Mouse (Mus musculus): ENCODE measurements at regions not wholly inside any gene's neighbourhood (a gene's known extent, or its start where the extent isn't known, plus 50 kb on each side); places are given as distances from the start of the nearest gene placed in this dataset.
"Not testable (repeated sequence)": the region's sequence is repeated elsewhere in the genome, so short reads cannot be mapped to it uniquely, and the experiment has no call there.

DNA sequence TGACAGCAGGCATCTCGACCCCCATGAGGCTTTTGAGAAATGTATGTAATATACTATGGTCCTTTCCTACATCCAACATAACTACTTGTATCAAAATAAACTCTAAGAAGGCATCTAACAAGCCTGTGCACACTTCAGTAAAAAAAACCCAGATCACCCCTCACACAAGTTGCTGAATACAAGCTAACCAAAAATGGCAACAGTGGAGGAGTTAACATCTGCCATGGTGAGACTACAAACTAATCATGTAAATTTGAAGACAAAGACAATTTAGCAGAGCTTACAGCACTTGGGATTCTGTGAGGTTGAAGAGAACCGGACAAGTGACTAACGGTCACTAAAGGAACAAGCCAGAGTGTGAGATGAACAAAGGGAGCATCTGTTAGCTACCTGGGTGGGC, 380.6 kb upstream of the Ngly1 start:
- no peak for DNase-seq (ENCODE audit: low spot score in 2 of 2)

DNA sequence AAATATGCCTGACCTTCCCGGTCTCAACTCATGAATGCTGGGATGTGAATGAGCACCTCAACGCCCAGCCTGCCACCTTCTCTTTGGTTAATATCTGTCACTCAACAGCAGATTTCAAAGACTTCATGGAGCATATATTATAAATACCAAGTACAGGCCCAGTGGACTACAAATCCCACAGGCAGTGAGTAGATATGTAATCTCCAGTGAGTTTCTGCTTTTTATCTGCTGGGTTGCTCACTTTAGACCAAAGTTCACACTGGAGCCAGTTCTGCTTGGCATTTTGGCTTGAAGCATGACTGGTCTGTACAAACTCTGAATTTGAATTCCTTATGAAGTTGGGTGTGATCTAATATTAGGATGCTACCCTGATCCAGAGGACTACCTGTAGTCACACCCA, 377.1 kb upstream of the Ngly1 start:
- DNase-seq (ENCODE audit: low spot score in 2 of 2): no peak

DNA sequence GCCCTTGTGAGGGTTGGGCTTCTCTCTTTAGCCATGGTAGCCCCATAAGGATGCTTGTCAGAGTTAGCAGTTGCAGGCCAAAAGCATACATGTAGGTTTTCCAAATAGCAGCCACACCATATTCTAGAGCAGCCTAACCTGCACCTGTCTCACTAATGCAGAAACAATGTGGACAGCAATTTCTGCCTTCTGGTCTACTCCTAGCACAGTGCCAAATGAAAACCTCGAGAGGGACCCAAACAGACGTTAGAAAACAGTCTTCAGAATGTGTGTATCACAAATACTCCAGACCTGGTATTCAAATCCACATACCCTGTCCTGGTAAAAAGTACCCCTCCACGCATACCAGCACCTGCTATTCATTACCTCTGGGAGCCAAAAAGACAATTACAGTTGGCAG, 368.9 kb upstream of the Ngly1 start:
- DNase-seq (ENCODE audit: low spot score in 2 of 2): no peak

DNA sequence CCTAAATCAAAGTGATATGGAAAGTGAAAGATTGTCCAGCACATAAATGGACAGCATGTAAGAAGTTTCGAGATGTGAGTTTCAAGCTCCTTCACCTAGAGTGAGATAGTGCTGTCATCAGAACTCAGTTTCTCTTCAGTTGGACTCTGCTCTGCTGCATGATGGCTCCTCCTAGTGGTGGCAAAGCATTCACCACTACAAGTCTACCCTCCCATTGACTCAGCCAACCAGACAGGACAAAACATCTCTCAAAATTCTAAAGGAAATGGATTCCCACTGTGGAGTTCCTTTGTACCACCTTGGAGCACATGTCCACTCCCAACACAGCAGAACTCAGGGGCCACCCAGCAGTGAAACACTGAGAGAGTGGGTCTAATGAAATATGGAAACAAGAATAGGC, 367.8 kb upstream of the Ngly1 start:
- peak in 1 of 2 experiments; percentile 12 for DNase-seq (ENCODE audit: low spot score in 2 of 2)

DNA sequence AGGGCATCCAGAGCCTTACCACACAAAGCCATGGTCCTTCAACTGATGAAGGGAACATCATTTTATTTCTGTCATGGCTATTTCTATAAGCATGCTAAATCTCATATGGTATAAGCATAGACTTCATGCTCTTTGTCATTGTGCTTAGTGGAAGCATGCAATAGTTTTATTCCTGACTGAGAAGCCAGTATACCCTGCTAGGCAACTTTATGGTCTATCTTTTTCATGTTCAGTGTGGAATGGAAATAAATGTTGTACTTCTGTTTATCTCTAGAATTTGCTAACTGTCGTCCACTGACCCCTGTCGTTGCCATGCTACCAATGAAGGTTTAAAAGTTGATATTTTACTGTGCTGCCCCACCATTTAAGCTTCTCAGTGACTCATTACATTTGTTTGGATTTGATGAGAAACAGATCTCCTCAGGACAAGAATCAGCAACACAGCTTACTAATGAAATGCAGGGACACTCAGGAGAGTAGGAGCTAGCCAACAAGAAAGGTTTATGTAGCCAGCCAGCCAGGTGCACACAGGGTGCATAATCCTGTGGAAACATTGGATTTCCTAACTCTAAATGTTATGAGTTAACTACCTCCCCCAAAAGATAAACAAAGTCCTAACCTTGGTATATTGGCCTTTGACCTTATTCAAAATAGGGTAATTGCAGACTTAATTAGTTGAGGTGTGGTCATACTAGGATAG, 364.3 kb upstream of the Ngly1 start:
- no peak for DNase-seq (ENCODE audit: low spot score in 2 of 2)

DNA sequence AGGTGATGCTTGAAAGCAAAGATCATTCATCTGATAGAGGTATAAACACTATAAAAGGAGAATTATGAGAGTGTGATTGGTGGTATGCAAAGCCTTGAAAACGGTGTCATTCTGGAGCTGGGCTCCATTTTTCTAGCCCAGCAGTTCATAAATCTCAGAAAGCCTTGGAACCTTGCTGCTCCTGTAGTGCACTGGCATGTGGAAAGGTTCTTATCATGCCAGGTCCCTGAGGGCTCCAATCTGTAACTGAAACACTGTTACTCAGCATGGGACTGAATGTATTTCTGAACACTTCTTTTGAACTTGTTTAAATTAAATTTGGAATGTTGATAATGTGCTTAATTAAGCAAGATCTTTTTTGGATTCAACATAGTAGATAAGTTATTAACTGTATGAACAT, 352.0 kb upstream of the Ngly1 start:
- DNase-seq (ENCODE audit: low spot score in 2 of 2): no peak

DNA sequence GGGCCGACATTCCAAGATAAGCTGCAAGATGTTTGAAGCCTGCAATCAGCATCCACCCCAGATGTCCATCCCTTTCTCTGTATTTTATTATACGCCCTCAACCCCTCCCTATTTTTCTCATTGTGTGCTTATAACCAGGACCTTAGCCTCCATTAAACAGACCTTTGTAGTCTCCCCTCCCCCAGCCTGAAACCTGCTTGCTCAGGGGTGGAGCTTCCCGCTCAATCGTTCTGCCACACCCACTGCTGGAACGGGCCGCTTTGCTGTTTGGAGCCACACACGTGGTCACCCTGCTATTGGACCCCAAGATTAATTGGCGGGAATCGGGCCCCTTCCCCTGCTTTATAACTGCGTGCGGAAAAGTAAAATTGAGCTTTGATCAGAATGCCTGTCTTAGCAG, 342.7 kb upstream of the Ngly1 start:
- not testable (repeated sequence) for DNase-seq (ENCODE audit: low spot score in 2 of 2)

DNA sequence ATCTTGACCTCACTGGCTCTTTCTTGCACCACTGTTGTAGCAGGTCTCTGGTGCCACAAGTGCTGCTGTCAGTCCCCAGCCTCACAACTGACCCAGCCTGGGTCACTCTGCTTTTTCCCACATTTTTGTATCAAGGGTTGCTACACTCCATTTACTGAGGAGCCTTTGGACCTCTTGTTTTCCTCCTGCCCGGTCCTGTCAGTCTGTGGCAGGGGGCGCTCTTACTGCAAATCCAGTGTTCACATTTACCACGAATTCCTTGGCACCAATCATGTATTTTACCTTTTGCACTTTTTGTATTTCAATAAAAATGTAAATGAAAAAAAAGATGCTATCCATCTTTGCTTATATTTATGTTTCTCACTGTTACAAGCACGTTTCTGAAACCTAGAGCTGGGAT, 335.9 kb upstream of the Ngly1 start:
- DNase-seq (ENCODE audit: low spot score in 2 of 2): not testable (repeated sequence)

DNA sequence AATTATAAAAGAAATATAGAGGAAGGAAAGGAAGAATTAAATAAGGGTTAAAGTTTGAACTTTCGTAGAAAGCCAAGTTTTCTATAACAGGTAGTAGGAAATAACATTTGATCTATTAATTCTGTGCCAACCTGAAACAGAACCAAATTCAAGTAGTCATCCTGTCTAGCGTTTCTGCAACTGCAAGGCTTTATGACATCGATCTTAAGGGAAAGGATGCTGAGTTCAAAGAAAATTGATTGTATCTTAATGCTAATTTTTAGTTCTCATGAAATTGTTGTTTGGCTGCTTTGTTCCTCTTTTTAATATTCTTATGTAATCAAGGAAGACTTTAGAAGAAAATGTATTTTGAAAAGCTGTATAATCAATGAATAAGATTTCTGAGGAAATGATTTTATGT, 334.9 kb upstream of the Ngly1 start:
- no peak for DNase-seq (ENCODE audit: low spot score in 2 of 2)

DNA sequence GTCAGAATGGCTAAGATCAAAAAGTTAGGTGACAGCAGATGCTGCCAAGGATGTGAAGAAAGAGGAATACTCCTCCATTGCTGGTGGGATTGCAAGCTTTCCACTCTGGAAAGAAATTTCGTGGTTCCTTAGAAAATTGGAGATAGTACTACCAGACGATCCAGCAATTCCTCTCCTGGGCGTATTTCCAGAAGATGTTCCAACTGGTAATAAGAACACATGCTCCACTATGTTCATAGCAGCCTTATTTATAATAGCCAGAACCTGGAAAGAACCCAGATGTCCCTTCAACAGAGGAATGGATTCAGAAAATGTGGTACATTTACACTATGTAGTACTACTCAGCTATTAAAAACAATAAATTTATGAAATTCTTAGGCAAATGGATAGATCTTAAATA, 324.4 kb upstream of the Ngly1 start:
- DNase-seq (ENCODE audit: low spot score in 2 of 2): not testable (repeated sequence)

DNA sequence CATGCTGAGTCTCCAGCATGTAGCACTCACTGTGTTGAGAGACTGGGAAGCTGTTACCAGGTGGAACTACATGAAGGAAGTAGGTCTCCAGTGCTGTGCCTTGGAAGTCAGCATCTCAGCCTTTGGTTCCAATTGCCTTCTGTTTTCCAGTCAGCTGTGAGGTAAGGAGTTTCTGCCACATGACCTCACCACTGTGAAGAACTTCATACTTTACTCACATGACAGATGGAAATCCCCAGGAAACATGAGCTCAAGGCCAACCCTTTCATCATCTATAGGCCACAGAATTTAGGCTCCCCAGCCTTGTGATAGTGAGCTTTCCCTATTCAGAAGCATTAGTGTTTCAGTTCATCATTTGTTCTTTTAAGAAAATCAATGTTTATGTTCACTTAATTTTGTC, 314.4 kb upstream of the Ngly1 start:
- DNase-seq (ENCODE audit: low spot score in 2 of 2): no peak

DNA sequence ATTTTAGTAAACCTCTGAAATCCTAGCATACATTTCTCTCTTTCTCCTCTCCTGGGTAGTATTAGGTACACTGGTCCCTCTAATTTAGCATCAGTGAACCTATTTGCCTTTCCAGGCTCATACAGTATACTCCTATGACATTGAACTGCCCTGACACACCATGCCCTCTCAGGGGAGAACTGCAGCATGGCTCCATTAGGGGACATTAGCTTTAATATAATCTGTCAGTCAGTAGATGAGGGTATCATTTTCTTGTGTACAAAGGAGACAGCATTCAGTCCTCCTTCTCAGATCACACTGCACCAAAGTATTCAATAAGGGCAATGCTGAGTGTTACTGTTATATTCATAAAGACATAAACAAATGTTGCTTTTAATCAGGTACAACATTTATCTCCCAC, 278.8 kb upstream of the Ngly1 start:
- no peak for DNase-seq (ENCODE audit: low spot score in 2 of 2)

DNA sequence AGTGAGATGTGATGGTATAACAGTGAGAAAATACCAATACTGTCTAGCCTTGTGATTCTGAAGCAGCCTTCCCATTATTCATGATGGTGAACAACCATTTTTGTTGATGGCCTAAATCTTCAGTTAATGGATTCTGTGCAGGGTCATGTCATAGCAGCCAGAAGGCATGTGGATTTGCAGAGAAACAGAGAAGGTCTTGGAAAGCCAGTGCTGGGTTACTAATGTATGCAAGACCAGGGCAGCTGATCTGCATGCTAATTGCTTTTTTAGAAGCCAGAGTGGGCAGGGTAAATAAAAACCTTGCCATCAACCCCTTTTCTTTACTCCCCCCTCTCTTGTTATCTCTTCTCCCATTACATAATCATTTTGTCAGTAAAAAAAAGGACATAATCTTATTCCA, 278.3 kb upstream of the Ngly1 start:
- no peak for DNase-seq (ENCODE audit: low spot score in 2 of 2)

DNA sequence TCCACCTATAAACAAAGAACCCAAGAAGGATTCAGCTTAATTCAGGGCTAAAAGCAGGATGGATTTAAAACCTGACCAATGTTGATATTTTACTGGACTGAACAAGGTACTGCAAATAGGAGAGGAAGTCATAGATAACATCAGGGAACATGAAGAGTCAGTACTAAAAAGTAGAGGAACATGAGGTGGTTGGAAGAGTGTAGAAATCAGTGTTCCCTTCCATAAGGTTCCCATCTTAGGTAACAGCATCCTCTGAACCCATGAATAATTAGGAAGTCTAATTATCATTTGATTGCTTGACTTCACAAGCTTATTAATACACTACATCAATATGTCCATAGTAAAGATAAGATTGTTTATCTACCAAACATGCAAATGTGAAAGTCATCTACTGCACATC, 277.8 kb upstream of the Ngly1 start:
- no peak for DNase-seq (ENCODE audit: low spot score in 2 of 2)

DNA sequence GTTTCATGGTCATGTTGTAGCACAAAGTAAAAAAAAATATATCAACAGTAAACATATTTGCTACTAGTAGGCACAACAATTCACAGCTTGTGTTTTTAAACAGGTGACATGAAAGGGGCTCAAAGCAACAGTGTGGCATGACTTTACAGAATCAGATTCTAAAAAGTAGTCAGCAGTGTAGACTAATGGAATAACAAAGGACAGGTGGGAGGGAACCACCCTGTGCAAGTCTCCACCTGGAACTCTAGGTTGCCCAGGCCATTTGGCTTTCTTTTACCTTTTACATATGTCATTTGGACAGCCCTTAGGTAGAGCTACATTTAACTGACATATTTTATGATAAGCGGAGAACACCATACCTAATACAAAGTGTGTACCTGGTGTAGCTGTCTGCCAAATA, 271.7 kb upstream of the Ngly1 start:
- DNase-seq (ENCODE audit: low spot score in 2 of 2): no peak

DNA sequence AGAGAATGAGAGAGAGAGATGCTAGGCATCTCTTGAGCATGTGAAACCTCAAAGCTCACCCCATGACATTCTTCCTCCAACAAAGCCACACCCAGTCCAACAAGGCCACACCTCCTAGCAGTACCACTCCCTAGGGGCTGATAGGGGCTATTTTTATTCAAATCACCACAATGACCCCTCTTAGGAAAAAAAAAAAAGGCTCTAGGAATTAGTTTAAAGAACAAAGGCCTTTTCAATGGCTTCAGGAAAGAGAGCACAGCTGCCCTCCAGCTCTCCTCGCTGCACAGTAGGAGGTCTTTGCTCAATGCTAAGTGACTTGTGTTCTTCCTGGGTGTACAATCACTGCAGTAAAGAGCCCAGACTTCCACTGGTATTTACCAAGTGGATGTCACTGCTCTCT, 270.8 kb upstream of the Ngly1 start:
- DNase-seq (ENCODE audit: low spot score in 2 of 2): no peak

DNA sequence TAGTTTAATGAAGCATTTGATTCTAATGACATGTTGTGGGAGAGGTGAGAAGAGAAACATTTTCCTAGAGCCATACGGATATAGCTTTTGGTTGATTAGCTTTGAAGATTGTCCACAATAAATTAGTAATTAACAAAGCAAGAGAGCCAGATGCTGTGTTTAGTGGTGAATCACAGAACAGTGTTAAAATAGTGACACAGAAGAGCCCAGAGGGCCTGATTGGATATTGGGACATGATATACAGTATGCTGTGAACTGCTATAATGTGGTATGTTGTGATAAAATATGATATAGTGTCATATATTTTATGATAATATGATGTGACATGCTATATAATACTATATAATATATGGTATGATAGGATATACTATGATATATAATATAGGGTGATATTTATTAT, 243.7 kb upstream of the Ngly1 start:
- no peak for DNase-seq (ENCODE audit: low spot score in 2 of 2)

DNA sequence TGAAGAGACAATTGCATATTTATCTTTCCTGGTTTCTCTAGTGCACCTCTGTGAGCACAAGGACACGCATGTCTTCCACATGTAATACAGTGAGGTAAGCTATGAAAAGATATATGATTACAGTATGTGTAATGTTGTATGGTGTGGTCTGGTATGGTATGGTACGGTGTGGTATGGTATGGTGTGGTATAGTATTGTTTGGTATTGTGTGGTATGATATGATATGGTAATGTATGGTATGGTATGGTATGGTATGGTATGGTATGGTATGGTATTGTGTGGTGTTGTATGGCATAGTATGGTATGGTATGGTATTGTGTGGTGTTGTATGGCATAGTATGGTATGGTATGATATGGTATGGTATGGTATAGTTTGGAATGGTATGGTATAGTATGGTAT, 242.1 kb upstream of the Ngly1 start:
- no peak for DNase-seq (ENCODE audit: low spot score in 2 of 2)

DNA sequence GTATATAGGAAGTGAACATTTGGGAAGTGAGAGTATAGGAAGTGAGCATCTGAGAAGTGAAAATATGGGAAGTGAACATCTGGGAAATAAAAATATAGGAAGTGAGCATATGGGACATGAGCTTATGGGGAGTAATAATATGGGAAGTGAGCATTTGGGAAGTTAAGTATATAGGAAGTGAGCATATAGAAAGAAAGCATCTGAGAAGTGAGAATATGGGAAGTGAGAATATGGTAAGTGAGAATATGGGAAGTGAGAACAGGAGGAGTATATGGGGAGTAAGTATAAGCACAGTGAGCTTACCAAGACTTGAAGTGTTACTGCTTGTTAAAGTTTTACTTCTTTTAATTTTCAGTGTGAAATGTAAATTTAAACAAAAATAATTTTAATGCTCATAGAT, 239.3 kb upstream of the Ngly1 start:
- no peak for DNase-seq (ENCODE audit: low spot score in 2 of 2)

DNA sequence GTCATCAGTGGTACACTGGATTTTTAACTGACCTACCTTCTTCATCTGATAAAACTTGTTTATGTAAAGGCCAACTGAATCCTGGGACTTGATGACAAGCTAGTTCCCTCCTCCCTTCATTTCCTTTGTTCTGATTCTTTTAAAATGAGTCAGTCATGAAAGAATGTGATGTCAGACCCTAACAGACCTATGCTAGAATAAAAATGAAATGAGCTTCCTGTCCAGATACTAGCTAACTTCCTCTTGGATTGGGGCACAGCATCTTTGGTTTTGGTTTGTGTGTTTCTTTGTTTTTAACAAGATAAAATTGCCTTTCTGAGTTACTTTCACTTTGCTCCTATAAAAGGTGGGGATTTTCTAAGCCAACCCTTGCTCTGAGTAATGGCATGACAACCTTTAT, 225.2 kb upstream of the Ngly1 start:
- DNase-seq (ENCODE audit: low spot score in 2 of 2): no peak

DNA sequence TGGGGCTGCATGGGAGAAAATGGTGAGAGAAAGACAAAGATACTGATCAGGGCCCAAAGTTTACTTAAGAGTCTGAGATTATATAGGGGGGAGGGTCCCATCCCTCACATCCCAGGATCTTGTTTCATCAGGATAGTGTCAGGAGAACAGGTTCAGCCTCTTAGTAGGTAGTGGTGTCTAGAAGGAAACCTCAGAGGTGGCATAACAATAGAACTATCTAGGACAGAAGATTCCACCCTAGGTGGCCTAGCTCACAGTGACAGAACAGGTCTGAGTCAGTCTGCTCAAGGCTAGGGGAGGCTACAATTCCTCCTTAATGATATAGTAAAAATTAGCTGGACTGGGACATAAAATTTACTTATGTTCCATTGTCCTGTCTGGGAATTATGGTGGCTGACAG, 211.3 kb upstream of the Ngly1 start:
- no peak for DNase-seq (ENCODE audit: low spot score in 2 of 2)

DNA sequence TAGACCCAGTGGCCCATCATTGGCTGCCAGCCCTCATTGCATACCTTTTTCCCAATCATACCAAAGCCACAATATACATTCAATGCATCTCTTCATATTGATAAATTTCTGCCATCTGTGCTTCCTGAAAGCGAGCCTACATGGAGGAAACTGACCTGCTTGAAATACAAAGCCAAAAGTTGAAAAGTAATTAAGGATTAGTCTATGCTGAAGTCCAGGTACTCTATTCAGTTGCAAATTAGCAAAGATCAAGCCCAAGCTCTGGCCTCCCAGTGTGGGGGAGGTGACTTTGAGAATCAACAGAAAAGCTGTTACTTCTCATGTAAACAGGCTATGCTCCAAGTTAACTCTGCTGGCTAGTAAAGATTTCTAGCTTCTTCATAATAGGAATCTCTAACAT, 210.7 kb upstream of the Ngly1 start:
- no peak for DNase-seq (ENCODE audit: low spot score in 2 of 2)

DNA sequence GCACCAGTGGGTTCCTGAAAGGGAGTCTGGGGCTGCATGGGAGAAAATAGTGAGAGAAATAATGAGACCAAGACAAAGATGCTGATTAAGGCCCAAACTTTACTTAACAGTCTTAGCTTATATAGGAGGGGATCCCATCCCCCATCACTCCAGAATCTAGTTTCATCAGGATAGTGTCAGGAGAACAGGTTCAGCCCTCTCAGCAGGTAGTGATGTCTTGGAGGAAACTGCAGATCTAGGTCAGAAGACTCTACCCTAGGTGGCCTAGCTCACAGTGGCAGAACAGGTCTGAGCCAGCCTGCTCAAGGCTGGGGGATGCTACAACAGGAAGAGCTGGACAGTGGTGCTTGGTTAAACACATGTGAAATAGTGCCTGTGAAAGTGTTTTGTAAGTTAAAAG, 204.6 kb upstream of the Ngly1 start:
- no peak for DNase-seq (ENCODE audit: low spot score in 2 of 2)

DNA sequence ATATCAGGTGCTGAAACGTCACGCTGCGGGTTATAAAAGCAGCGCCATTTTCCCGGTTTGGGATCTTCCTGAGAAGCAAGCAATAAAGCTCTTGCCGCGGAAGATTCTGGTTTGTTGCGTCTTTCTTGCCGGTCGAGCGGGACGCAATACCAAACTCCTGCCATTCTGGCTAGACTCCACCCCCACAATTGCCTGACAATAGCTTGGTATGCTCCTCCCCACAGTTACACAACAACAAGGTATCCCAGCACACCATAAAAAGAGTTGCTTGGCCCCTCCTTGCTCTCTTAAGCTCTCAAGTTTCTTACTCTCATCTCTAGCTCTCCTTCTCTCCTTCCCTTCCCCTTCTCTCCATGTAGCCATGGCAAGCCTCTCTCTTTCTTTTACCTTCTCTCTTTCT, 176.5 kb upstream of the Ngly1 start:
- DNase-seq (ENCODE audit: low spot score in 2 of 2): not testable (repeated sequence)

Measured in frontal cortex, postnatal 10 days (tissue).